Comparison of ENCODE assay signal across 9 mouse cellular contexts in genomic region chr10:79664131-79664665, GRCm38 (mm10). TPM values are rescaled to one million over a fixed set of nuclear protein-coding genes. Genes with fewer than 3 reads are reported as not detected.
DNase-seq lines count a peak whose midpoint lies in the region; ATAC-seq and TF ChIP-seq lines count a peak whose summit lies in the region.
"Had no signal": no experiment of that assay in that cellular context is flagged by ENCODE, and none has a peak within 500 bp of the region (broad histone marks: within the 10 kb centered on the region; RNA-seq: fewer than 3 reads in every experiment).

TSS of gene Madcam1 (plus strand) at chr10:79664559.

- H3K9ac ChIP-seq in forebrain, embryonic 12.5 days: 0 out of 2 replicates have a peak within 1 kb of the TSS, but pooled peaks have one; percentile 13
- no peak within 1 kb of the TSS for H3K9ac ChIP-seq in forebrain, embryonic 13.5 days
- H3K9ac ChIP-seq in hindbrain, embryonic 12.5 days: 0 out of 2 replicates have a peak within 1 kb of the TSS, but pooled peaks have one; percentile 13
- H3K9ac ChIP-seq in midbrain, postnatal 0 days (replicated peaks; ENCODE audit: low read length, poor library complexity, severe bottlenecking): no peak within 1 kb of the TSS
- no peak within 1 kb of the TSS for H3K9ac ChIP-seq in stomach, embryonic 14.5 days (replicated peaks; ENCODE audit: low read depth, low read length)

- peaks cover 10% of the 10 kb centered on the region for H3K4me1 ChIP-seq in forebrain, embryonic 12.5 days
- peaks cover 6% of the 10 kb centered on the region for H3K4me1 ChIP-seq in forebrain, embryonic 13.5 days
- H3K4me1 ChIP-seq in cortical plate, adult 2 months (ENCODE audit: control insufficient read depth, insufficient read depth, low read length): 0 out of 2 replicates have a peak, but pooled peaks cover 2% of the 10 kb centered on the region
- peaks cover 12% of the 10 kb centered on the region for H3K4me1 ChIP-seq in hindbrain, embryonic 12.5 days
- H3K4me1 ChIP-seq in midbrain, postnatal 0 days (ENCODE audit: insufficient read depth, low read length): peaks cover 6% of the 10 kb centered on the region; the same call in 1 of the 2 replicates
- H3K4me1 ChIP-seq in stomach, embryonic 14.5 days (ENCODE audit: control insufficient read depth, insufficient read depth, low read length): no peaks in the 10 kb centered on the region

- intact Hi-C loops in left cerebral cortex, postnatal 36 days (cut with DNase I): loop anchor here (10.0 kb wide), 1 partner anchor 909 kb away; the partner anchor contains the start of gene Ccdc105

- no peak within 1 kb of the TSS for H3K4me3 ChIP-seq in forebrain, embryonic 12.5 days (replicated peaks)
- H3K4me3 ChIP-seq in forebrain, embryonic 13.5 days: no peak within 1 kb of the TSS
- no peak within 1 kb of the TSS for H3K4me3 ChIP-seq in cortical plate, adult 2 months (ENCODE audit: insufficient read depth, low read length)
- no peak within 1 kb of the TSS for H3K4me3 ChIP-seq in hindbrain, embryonic 12.5 days
- H3K4me3 ChIP-seq in midbrain, postnatal 0 days (ENCODE audit: low read depth, low read length): no peak within 1 kb of the TSS
- H3K4me3 ChIP-seq in stomach, embryonic 14.5 days (ENCODE audit: low read depth, low read length): peak within 1 kb of the TSS; percentile 1; the same call in 1 of the 2 replicates

- H3K4me2 ChIP-seq in forebrain, embryonic 12.5 days: no peak within 1 kb of the TSS
- H3K4me2 ChIP-seq in forebrain, embryonic 13.5 days: no peak within 1 kb of the TSS
- H3K4me2 ChIP-seq in hindbrain, embryonic 12.5 days (replicated peaks): no peak within 1 kb of the TSS
- peak within 1 kb of the TSS; percentile 10; the same call in 1 of the 2 replicates for H3K4me2 ChIP-seq in midbrain, postnatal 0 days (ENCODE audit: low read depth, low read length, poor library complexity, severe bottlenecking)
- no peak within 1 kb of the TSS for H3K4me2 ChIP-seq in stomach, embryonic 14.5 days (replicated peaks; ENCODE audit: low read depth, low read length)

- TF ChIP-seq POLR2A in cortical plate, adult 2 months (IDR thresholded peaks at IDR 0.05; ENCODE audit: extremely low read depth, insufficient read depth, low read length): no peak

- H3K9me3 ChIP-seq in forebrain, embryonic 12.5 days: no peaks in the 10 kb centered on the region
- no peaks in the 10 kb centered on the region for H3K9me3 ChIP-seq in forebrain, embryonic 13.5 days (replicated peaks)
- H3K9me3 ChIP-seq in hindbrain, embryonic 12.5 days (replicated peaks): no peaks in the 10 kb centered on the region
- no peaks in the 10 kb centered on the region for H3K9me3 ChIP-seq in midbrain, postnatal 0 days (ENCODE audit: low read length)
- no peaks in the 10 kb centered on the region for H3K9me3 ChIP-seq in stomach, embryonic 14.5 days (ENCODE audit: control insufficient read depth, low read depth, low read length)

- peak; percentile 75 for TF ChIP-seq CTCF in cortical plate, adult 2 months (IDR thresholded peaks at IDR 0.05; ENCODE audit: extremely low read depth, insufficient read depth, low read length)
- peak; percentile 95 for TF ChIP-seq CTCF in midbrain, postnatal 0 days (IDR thresholded peaks at IDR 0.05)

- H3K27ac ChIP-seq in forebrain, embryonic 12.5 days: no peak within 1 kb of the TSS
- no peak within 1 kb of the TSS for H3K27ac ChIP-seq in forebrain, embryonic 13.5 days
- H3K27ac ChIP-seq in cortical plate, adult 2 months (ENCODE audit: insufficient read depth, low read length): no peak within 1 kb of the TSS
- no peak within 1 kb of the TSS for H3K27ac ChIP-seq in hindbrain, embryonic 12.5 days
- H3K27ac ChIP-seq in midbrain, postnatal 0 days (ENCODE audit: low read depth, low read length): no peak within 1 kb of the TSS
- no peak within 1 kb of the TSS for H3K27ac ChIP-seq in stomach, embryonic 14.5 days (ENCODE audit: low read length)

- no peaks in the 10 kb centered on the region for H3K36me3 ChIP-seq in forebrain, embryonic 12.5 days (replicated peaks)
- H3K36me3 ChIP-seq in forebrain, embryonic 13.5 days (ENCODE audit: poor library complexity, severe bottlenecking): no peaks in the 10 kb centered on the region
- no peaks in the 10 kb centered on the region for H3K36me3 ChIP-seq in hindbrain, embryonic 12.5 days
- no peaks in the 10 kb centered on the region for H3K36me3 ChIP-seq in midbrain, postnatal 0 days (ENCODE audit: insufficient read depth, low read length)
- no peaks in the 10 kb centered on the region for H3K36me3 ChIP-seq in stomach, embryonic 14.5 days (ENCODE audit: control insufficient read depth, insufficient read depth, low read length)

- no peaks in the 10 kb centered on the region for H3K27me3 ChIP-seq in forebrain, embryonic 12.5 days
- H3K27me3 ChIP-seq in forebrain, embryonic 13.5 days: no peaks in the 10 kb centered on the region
- no peaks in the 10 kb centered on the region; the same call in 1 of the 2 replicates for H3K27me3 ChIP-seq in hindbrain, embryonic 12.5 days
- no peaks in the 10 kb centered on the region for H3K27me3 ChIP-seq in midbrain, postnatal 0 days (ENCODE audit: insufficient read depth, low read length)
- no peaks in the 10 kb centered on the region for H3K27me3 ChIP-seq in stomach, embryonic 14.5 days (ENCODE audit: control insufficient read depth, insufficient read depth, low read length)

- DNase-seq in ZHBTc4 (ENCODE audit: low read depth, low spot score): peak; percentile 94
- peak; percentile 43 to 44 for DNase-seq in left cerebral cortex, postnatal 36 days (ENCODE audit: low spot score in 2 of 2)
- DNase-seq in midbrain, postnatal 0 days (ENCODE audit: low spot score): peak; percentile 72

- peak; percentile 9; the same call in 1 of the 2 replicates for ATAC-seq in forebrain, embryonic 12.5 days (ENCODE audit: low FRiP score)
- ATAC-seq in forebrain, embryonic 13.5 days: no peak; the same call in 1 of the 2 replicates
- no peak for ATAC-seq in hindbrain, embryonic 12.5 days (ENCODE audit: low FRiP score)
- no peak for ATAC-seq in midbrain, postnatal 0 days (ENCODE audit: low FRiP score)
- peak; percentile 28; the same call in 1 of the 2 replicates for ATAC-seq in stomach, embryonic 14.5 days (ENCODE audit: insufficient number of reproducible peaks, insufficient read depth, low FRiP score, low read depth)

- WGBS in forebrain, embryonic 12.5 days: 9% methylated on average over 13 of the region's 13 CpGs
- 8% methylated on average over 13 of the region's 13 CpGs for WGBS in forebrain, embryonic 13.5 days
- WGBS in hindbrain, embryonic 12.5 days: 11% methylated on average over 13 of the region's 13 CpGs
- 8% methylated on average over 13 of the region's 13 CpGs for WGBS in midbrain, postnatal 0 days
- 12% methylated on average over 13 of the region's 13 CpGs for WGBS in stomach, embryonic 14.5 days

RNA-seq across cellular contexts. Expression of gene Madcam1, which starts in this region (rescaled TPM):
- 0.99 and 1.0 TPM in 2 replicates for polyA plus RNA-seq in forebrain, embryonic 12.5 days (2016; fragmentation: Nextera tagmentation; extraction: Ambion mirVana)
- 0.31 and 0.43 TPM in 2 replicates for polyA plus RNA-seq in forebrain, embryonic 13.5 days (2015; fragmentation: Nextera tagmentation; extraction: Ambion mirVana)
- not detected in 2 replicates for polyA plus RNA-seq in cortical plate, adult 2 months (2012; rRNA removed)
- 2.9 and 3.2 TPM in 2 replicates for polyA plus RNA-seq in hindbrain, embryonic 12.5 days (2016; fragmentation: Nextera tagmentation; extraction: Ambion mirVana)
- total RNA-seq in left cerebral cortex, postnatal 36 days (2021): not detected
- total RNA-seq in midbrain, postnatal 0 days (2014; rRNA removed): 1.7 and 1.9 TPM in 2 replicates
- polyA plus RNA-seq in midbrain, postnatal 0 days (2015; fragmentation: Nextera tagmentation; extraction: Ambion mirVana): 1.3 and 1.6 TPM in 2 replicates
- polyA plus RNA-seq in stomach, embryonic 14.5 days (2014; fragmentation: Nextera tagmentation; extraction: Ambion mirVana): 29.7 and 30.0 TPM in 2 replicates
- total RNA-seq: layer of hippocampus, postnatal 36 days had no signal

Comparison
In these comparisons a context has a peak if more than half of its experiments do, and no peak if none do; other contexts are left out.
1. ATAC-seq: peak in forebrain, embryonic 12.5 days (single experiment) and stomach, embryonic 14.5 days (single experiment); none in forebrain, embryonic 13.5 days (single experiment), hindbrain, embryonic 12.5 days (single experiment) and midbrain, postnatal 0 days (single experiment).
2. H3K9ac ChIP-seq: peak in forebrain, embryonic 12.5 days (single experiment) and hindbrain, embryonic 12.5 days (single experiment); none in forebrain, embryonic 13.5 days (single experiment), midbrain, postnatal 0 days (single experiment) and stomach, embryonic 14.5 days (single experiment).
3. Peak in DNase-seq in left cerebral cortex, postnatal 36 days; RNA of the gene not detected or under 1 TPM.
4. DNase-seq: peak in every context shown above with its lines; median percentile 94 in ZHBTc4; 72 in midbrain, postnatal 0 days; 44 in left cerebral cortex, postnatal 36 days.